Mouse (Mus musculus): ENCODE measurements around the gene Rad54l2. TPM values are rescaled to one million over a fixed set of nuclear protein-coding genes. Genes with fewer than 3 reads are reported as not detected.

The Rad54l2 gene
- polyA plus RNA-seq, 1 experiment from 2014 or later = 13.1 TPM

GRCm38 (mm10) chr9:106657592-106657991, 131.4 kb downstream of the Rad54l2 start:
- ATAC-seq = no peak
- POLR2A ChIA-PET = interaction anchor here (0.6 kb wide), 1 partner anchor 9 kb away, joined by 3 read pairs; no protein-coding TSS in a partner anchor
- H3K27me3 ChIP-seq = peaks cover 15% of the 10 kb centered on the region
- no peak for DNase-seq (ENCODE audit: low read depth, low spot score)
- CTCF ChIA-PET = interaction anchor here (0.7 to 2.0 kb wide), 2 partner anchors 14 to 80 kb away, joined by 3 to 8 read pairs; no protein-coding TSS in a partner anchor
- in situ Hi-C loops (cut with MboI; ENCODE audit: low pct_unique_long_range_greater_than_20kb) = loop anchor here (10.0 kb wide), 1 partner anchor 53 kb away; no protein-coding TSS in a partner anchor
- TF ChIP-seq CTCF (IDR thresholded peaks at IDR 0.05) = no peak

DNA sequence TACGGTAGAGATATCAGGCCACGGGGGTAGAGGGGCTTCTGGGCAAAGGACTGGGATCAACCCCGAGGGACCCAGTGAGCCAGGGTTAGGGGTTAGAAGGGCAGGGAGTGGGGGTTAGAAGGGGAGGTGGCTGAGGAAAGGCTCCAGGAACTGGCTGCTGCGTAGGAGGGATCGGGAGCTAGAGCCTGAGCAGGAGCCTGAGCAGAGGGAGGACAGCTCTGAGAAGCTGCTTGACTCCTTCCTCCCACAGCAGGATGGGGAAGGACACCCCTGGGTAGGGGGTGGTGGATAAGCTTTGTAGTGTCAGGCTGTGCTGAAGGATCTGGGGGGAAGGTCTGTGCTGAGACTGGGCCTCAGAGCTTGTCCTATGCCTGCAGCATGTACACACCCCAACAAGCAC, 132.2 kb downstream of the Rad54l2 start:
- in situ Hi-C loops (cut with MboI; ENCODE audit: low pct_unique_long_range_greater_than_20kb) = loop anchor here (10.0 kb wide), 1 partner anchor 52 kb away; no protein-coding TSS in a partner anchor
- DNase-seq (ENCODE audit: low read depth, low spot score) = no peak
- ATAC-seq = no peak
- POLR2A ChIA-PET = no interaction called here
- TF ChIP-seq CTCF (IDR thresholded peaks at IDR 0.05) = no peak
- H3K27me3 ChIP-seq = peaks cover 15% of the 10 kb centered on the region
- CTCF ChIA-PET = interaction anchor here (2.0 kb wide), 1 partner anchor 13 kb away, joined by 8 read pairs; no protein-coding TSS in a partner anchor

DNA sequence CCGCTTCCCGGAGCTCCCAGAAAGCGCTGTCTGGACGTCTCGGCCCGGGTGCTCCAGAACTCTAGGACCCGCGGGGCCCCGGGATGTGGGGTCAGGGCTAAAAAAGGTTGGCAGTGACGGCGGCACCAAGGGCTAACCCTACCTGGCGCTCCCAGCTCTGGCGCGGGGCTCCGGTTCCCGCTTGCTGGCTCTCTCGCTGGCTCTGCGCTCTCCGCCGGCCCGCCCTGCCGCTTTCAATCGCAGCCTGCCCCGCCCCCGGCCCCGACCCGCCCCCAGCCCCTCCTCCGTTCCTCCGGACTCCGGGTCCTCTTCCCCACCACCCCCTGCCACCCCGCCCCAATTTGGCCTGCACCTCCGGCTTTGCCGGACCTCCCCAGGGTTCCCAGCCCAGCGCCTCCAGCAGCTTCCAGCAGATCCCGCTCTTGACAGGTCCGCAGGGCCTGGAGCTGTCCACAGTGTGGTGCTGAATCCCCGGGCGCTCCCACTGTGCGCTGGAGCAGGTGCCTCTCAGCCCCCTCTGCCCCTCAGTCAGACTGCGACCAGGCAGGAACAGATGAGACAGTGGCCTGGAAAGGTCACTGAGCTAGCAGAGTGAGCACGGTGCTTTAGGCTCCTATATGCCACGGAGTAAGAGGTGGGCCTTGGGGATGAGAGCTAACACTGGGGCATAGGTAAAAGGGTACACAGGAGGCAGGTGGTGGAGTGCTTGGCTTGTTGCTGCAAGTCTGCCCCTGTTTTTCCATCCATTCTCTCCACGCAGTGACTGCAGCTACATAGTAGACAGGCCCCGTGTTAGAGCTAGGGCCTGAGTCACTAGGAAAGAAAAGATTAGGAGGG, 132.9 kb downstream of the Rad54l2 start, which contains the start of gene Grm2:
TSS of gene Grm2 (minus strand) at position 199 of the 837 bp plus-strand sequence.
- ATAC-seq (no peak), DNase-seq (ENCODE audit: low read depth, low spot score) (no peak)
- H3K27me3 ChIP-seq = peaks cover 17% of the 10 kb centered on the region
- TF ChIP-seq CTCF (IDR thresholded peaks at IDR 0.05) = no peak
- CTCF ChIA-PET = interaction anchor here (2.0 kb wide), 1 partner anchor 13 kb away, joined by 8 read pairs; no protein-coding TSS in a partner anchor
- in situ Hi-C loops (cut with MboI; ENCODE audit: low pct_unique_long_range_greater_than_20kb) = loop anchor here (10.0 kb wide), 1 partner anchor 51 kb away; no protein-coding TSS in a partner anchor
- POLR2A ChIA-PET = no interaction called here

GRCm38 (mm10) chr9:106652720-106653119, 136.3 kb downstream of the Rad54l2 start:
- in situ Hi-C loops (cut with MboI; ENCODE audit: low pct_unique_long_range_greater_than_20kb) = loop anchor here (10.0 kb wide), 1 partner anchor 48 kb away; no protein-coding TSS in a partner anchor
- H3K27me3 ChIP-seq = peaks cover 33% of the 10 kb centered on the region
- CTCF ChIA-PET = interaction anchor here (0.7 to 0.8 kb wide), 2 partner anchors 10 kb away, joined by 3 to 4 read pairs; no protein-coding TSS in a partner anchor
- TF ChIP-seq CTCF (IDR thresholded peaks at IDR 0.05) = no peak
- POLR2A ChIA-PET = no interaction called here
- no peak for DNase-seq (ENCODE audit: low read depth, low spot score)
- no peak for ATAC-seq

DNA sequence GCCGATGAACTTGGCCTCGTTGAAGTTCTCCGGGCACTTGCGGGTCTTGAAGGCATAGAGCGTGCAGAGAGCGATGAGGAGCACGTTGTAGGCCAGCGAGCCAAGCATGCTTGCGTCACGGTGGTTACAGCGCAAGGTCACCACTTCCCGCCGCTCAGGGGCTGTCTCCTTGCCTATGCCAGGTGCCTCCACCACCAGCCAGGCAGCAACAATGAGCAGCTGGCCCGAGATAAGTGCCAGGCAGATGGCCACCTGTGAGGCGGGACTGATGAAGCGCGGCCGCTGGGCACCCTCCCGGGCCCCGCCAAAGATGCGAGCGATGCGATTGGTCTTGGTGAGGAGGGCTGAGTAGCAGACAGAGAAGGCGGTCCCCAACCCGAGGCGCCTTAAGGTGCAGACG, 141.8 kb downstream of the Rad54l2 start:
- H3K27me3 ChIP-seq = peaks cover 26% of the 10 kb centered on the region
- ATAC-seq = no peak
- no peak for DNase-seq (ENCODE audit: low read depth, low spot score)
- ChIA-PET POLR2A (no interaction called here), CTCF (no interaction called here)
- in situ Hi-C loops (cut with MboI; ENCODE audit: low pct_unique_long_range_greater_than_20kb) = no loop called here
- no peak for TF ChIP-seq CTCF (IDR thresholded peaks at IDR 0.05)

GRCm38 (mm10) chr9:106645684-106646271, 143.2 kb downstream of the Rad54l2 start:
- DNase-seq (ENCODE audit: low read depth, low spot score) (no peak), ATAC-seq (no peak)
- peaks cover 22% of the 10 kb centered on the region for H3K27me3 ChIP-seq
- TF ChIP-seq CTCF (IDR thresholded peaks at IDR 0.05) = no peak
- ChIA-PET CTCF (no interaction called here), POLR2A (no interaction called here)
- in situ Hi-C loops (cut with MboI; ENCODE audit: low pct_unique_long_range_greater_than_20kb) = no loop called here

- POLR2A ChIA-PET = no interaction called here
- ATAC-seq = no peak
- DNase-seq (ENCODE audit: low read depth, low spot score) = no peak
- H3K27me3 ChIP-seq = peaks cover 23% of the 10 kb centered on the region
- in situ Hi-C loops (cut with MboI; ENCODE audit: low pct_unique_long_range_greater_than_20kb) = no loop called here
- CTCF ChIA-PET = interaction anchor here (0.7 to 2.4 kb wide), 7 partner anchors 9 to 44 kb away, joined by 3 to 10 read pairs (median 4); no protein-coding TSS in a partner anchor
- no peak for TF ChIP-seq CTCF (IDR thresholded peaks at IDR 0.05)
Observed at GRCm38 (mm10) chr9:106643787-106644186, 145.2 kb downstream of the Rad54l2 start.

DNA sequence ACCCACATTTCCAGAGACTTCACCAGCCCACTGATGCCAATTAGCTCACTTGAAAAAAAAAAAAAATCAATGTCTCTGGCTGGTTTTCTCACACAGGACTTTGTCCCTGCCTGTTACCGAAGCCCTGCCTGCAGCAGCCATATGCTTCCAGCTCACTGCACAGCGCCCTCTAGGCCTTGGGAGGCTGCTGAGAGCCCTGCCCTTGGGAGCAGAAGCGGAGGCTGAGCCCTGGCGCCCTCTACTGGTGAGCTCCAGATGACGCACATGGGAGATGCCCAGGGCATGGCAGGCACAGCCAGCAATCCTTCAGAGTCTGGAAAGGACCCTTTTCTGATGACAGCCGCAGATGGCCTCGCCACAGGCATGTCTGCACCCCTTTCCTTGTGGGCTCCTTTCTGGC, 145.9 kb downstream of the Rad54l2 start:
- in situ Hi-C loops (cut with MboI; ENCODE audit: low pct_unique_long_range_greater_than_20kb) = no loop called here
- ChIA-PET CTCF (interaction anchor here (0.7 to 2.4 kb wide), 11 partner anchors 8 to 111 kb away, joined by 3 to 10 read pairs (median 4); no protein-coding TSS in a partner anchor), POLR2A (no interaction called here)
- peak; percentile 20 for DNase-seq (ENCODE audit: low read depth, low spot score)
- ATAC-seq = peak; percentile 70
- H3K27me3 ChIP-seq = peaks cover 22% of the 10 kb centered on the region
- peak; percentile 98 for TF ChIP-seq CTCF (IDR thresholded peaks at IDR 0.05)

- in situ Hi-C loops (cut with MboI; ENCODE audit: low pct_unique_long_range_greater_than_20kb) = no loop called here
Observed at GRCm38 (mm10) chr9:106641346-106641745, 147.6 kb downstream of the Rad54l2 start.

DNA sequence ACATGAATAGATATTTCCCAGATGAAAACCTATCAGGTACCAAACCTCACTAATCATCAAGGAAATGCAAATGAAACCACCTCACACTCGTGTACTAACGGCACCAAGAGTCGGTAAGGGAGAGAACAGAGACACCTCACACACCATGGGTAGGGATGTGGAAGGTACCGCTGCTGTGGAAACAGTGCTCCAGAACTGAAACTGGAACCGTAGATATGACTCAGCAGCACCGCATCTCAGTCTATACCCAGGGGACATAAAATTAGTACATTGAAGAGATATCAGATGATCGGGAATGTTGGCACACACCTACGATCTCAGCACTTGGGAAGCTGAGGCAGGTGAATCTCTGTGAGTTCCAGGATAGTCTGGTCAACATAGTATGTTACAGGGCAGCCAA, 150.8 kb downstream of the Rad54l2 start:
- ChIA-PET CTCF (no interaction called here), POLR2A (no interaction called here)
- peaks cover 12% of the 10 kb centered on the region for H3K27me3 ChIP-seq
- in situ Hi-C loops (cut with MboI; ENCODE audit: low pct_unique_long_range_greater_than_20kb) = no loop called here
- no peak for DNase-seq (ENCODE audit: low read depth, low spot score)
- TF ChIP-seq CTCF (IDR thresholded peaks at IDR 0.05) = no peak
- no peak for ATAC-seq

More at GRCm38 (mm10) chr9:106641346-106641745, 147.6 kb downstream of the Rad54l2 start:
- ATAC-seq = no peak
- no peak for TF ChIP-seq CTCF (IDR thresholded peaks at IDR 0.05)
- ChIA-PET POLR2A (no interaction called here), CTCF (interaction anchor here (2.1 kb wide), 1 partner anchor 109 kb away, joined by 6 read pairs; no protein-coding TSS in a partner anchor)
- no peak for DNase-seq (ENCODE audit: low read depth, low spot score)
- H3K27me3 ChIP-seq = peaks cover 10% of the 10 kb centered on the region

Other genes with a start within 250 kb of the Rad54l2 start
- not detected for gene Iqcf3, start 227.6 kb downstream of the Rad54l2 start, polyA plus RNA-seq (2021)
- gene Iqcf4, start 218.2 kb downstream of the Rad54l2 start, polyA plus RNA-seq (2021) = not detected
- gene Iqcf6, start 162.6 kb downstream of the Rad54l2 start, polyA plus RNA-seq (2021) = not detected
- gene Grm2, start 133.1 kb downstream of the Rad54l2 start, polyA plus RNA-seq (2021) = not detected
- 162 TPM for gene Tex264, start 103.3 kb downstream of the Rad54l2 start, polyA plus RNA-seq (2021)
- 30.8 TPM for gene Dcaf1, start 32.7 kb upstream of the Rad54l2 start, polyA plus RNA-seq (2021)
- 45.3 TPM for gene Rbm15b, start 98.2 kb upstream of the Rad54l2 start, polyA plus RNA-seq (2021)
- 319 TPM for gene Manf, start 102.8 kb upstream of the Rad54l2 start, polyA plus RNA-seq (2021)